16 mouse cellular contexts compared by ENCODE assay signal in the genomic region with DNA sequence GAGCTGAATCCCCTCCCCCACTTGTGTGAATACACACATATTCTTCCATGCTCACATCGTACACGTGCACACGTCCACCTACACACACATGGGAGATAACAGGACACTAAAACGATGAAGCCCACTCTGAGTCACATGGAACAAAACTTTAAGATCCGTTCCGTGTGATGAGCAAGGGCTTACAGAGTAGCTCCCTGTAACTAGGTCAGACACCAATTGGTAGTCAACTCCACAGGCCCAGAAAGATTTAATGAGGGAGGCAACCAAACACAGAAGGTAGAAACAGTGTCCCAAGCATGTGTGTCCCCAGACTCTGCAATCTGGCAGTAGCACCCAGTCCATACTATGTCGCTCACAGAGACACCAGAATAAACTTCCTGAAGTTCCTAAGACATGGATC. TPM values are rescaled to one million over a fixed set of nuclear protein-coding genes. Genes with fewer than 3 reads are reported as not detected.
DNase-seq lines count a peak whose midpoint lies in the region; ATAC-seq and TF ChIP-seq lines count a peak whose summit lies in the region.
"Had no signal": no experiment of that assay in that cellular context is flagged by ENCODE, and none has a peak within 500 bp of the region (broad histone marks: within the 10 kb centered on the region; RNA-seq: fewer than 3 reads in every experiment).

No protein-coding gene starts in this region.

- H3K36me3 ChIP-seq in forebrain, postnatal 0 days (ENCODE audit: insufficient read depth) = no peaks in the 10 kb centered on the region
- peaks cover 14% of the 10 kb centered on the region; the same call in 1 of the 2 replicates for H3K36me3 ChIP-seq in kidney, embryonic 14.5 days (ENCODE audit: control insufficient read depth, insufficient read depth, low read length)
- H3K36me3 ChIP-seq: liver, embryonic 15.5 days had no signal

- H3K9me3 ChIP-seq in forebrain, postnatal 0 days (ENCODE audit: low read length) = no peaks in the 10 kb centered on the region
- H3K9me3 ChIP-seq in kidney, embryonic 14.5 days (ENCODE audit: control insufficient read depth, low read length) = no peaks in the 10 kb centered on the region
- H3K9me3 ChIP-seq: heart, embryonic 12.5 days; liver, embryonic 15.5 days had no signal

- no peak overlapping the region for H3K4me3 ChIP-seq in forebrain, postnatal 0 days (ENCODE audit: low read depth, low read length)
- no peak overlapping the region for H3K4me3 ChIP-seq in kidney, embryonic 14.5 days (ENCODE audit: low read length)
- H3K4me3 ChIP-seq: erythroblast, embryonic 14.5 days; heart, embryonic 12.5 days; liver, embryonic 15.5 days had no signal

- TF ChIP-seq CTCF in forebrain, postnatal 0 days (IDR thresholded peaks at IDR 0.05; ENCODE audit: low read depth) = no peak

- 0 out of 2 replicates have a peak overlapping the region, but pooled peaks have one; percentile 45 for H3K27ac ChIP-seq in forebrain, postnatal 0 days (ENCODE audit: low read depth, low read length)
- no peak overlapping the region for H3K27ac ChIP-seq in kidney, embryonic 14.5 days (ENCODE audit: low read depth, low read length)
- H3K27ac ChIP-seq: liver, embryonic 15.5 days; macrophage had no signal

- intact Hi-C loops in left cerebral cortex, postnatal 10 days (cut with DNase I) = no loop called here

- H3K4me1 ChIP-seq in forebrain, postnatal 0 days (ENCODE audit: insufficient read depth) = peaks cover 8% of the 10 kb centered on the region
- H3K4me1 ChIP-seq in kidney, embryonic 14.5 days (ENCODE audit: control insufficient read depth, insufficient read depth, low read length) = peaks cover 6% of the 10 kb centered on the region; the same call in 1 of the 2 replicates
- H3K4me1 ChIP-seq: liver, embryonic 15.5 days had no signal

- ATAC-seq in forebrain, postnatal 0 days = peak; percentile 56
- ATAC-seq in kidney, embryonic 14.5 days (ENCODE audit: low FRiP score, low TSS enrichment) = no peak

- WGBS in forebrain, postnatal 0 days = 56% methylated on average over 7 of the region's 7 CpGs
- WGBS in kidney, embryonic 14.5 days = 87% methylated on average over 7 of the region's 7 CpGs

- peak overlapping the region; percentile 29 for H3K4me2 ChIP-seq in forebrain, postnatal 0 days (ENCODE audit: low read depth)
- H3K4me2 ChIP-seq in kidney, embryonic 14.5 days (replicated peaks; ENCODE audit: low read depth, low read length) = no peak overlapping the region
- H3K4me2 ChIP-seq: heart, embryonic 12.5 days; liver, embryonic 15.5 days had no signal

- peak; percentile 11 for DNase-seq in cerebellum, adult 9-10 months
- no peak for DNase-seq in cerebellum, postnatal 14 days
- DNase-seq in left cerebral cortex, adult 11 months (ENCODE audit: low spot score) = peak; percentile 28
- DNase-seq in left cerebral cortex, postnatal 10 days (ENCODE audit: extremely low spot score in 1 of 2, low spot score in 2 of 2) = no peak
- DNase-seq in Muller cell, postnatal 12 days (ENCODE audit: inconsistent ontology term) = peak; percentile 67
- DNase-seq in forebrain, postnatal 0 days = peak; percentile 23
- no peak for DNase-seq in ovary, postnatal 10 days (ENCODE audit: low spot score)
- DNase-seq: adrenal gland, adult 8-10 months; gastrocnemius, postnatal 10 days; kidney, postnatal 14 days; thymus, postnatal 14 days had no signal

- no peak overlapping the region for H3K9ac ChIP-seq in forebrain, postnatal 0 days
- no peak overlapping the region for H3K9ac ChIP-seq in kidney, embryonic 14.5 days (ENCODE audit: low read depth, low read length)
- H3K9ac ChIP-seq: heart, embryonic 12.5 days; liver, embryonic 15.5 days had no signal

- no peaks in the 10 kb centered on the region for H3K27me3 ChIP-seq in forebrain, postnatal 0 days (ENCODE audit: insufficient read depth, low read length)
- no peaks in the 10 kb centered on the region for H3K27me3 ChIP-seq in kidney, embryonic 14.5 days (ENCODE audit: control insufficient read depth, insufficient read depth, low read length)
- H3K27me3 ChIP-seq: heart, embryonic 12.5 days; liver, embryonic 15.5 days had no signal

RNA-seq across cellular contexts. Expression of a gene that starts 47.0 kb away (rescaled TPM):
- total RNA-seq in left cerebral cortex, postnatal 10 days (2021) = 10 to 100 TPM; 69.3 to 83.8 TPM
- 62.4 and 69.0 TPM in 2 replicates for total RNA-seq in forebrain, postnatal 0 days (2014; rRNA removed)
- 18.1 and 25.8 TPM in 2 replicates for polyA plus RNA-seq in forebrain, postnatal 0 days (2015; fragmentation: Nextera tagmentation; extraction: Ambion mirVana)
- 79.1 and 176 TPM in 2 replicates for polyA plus RNA-seq in kidney, embryonic 14.5 days (2014; fragmentation: Nextera tagmentation; extraction: Ambion mirVana)
- polyA plus RNA-seq: erythroblast, embryonic 14.5 days had no signal

Comparison
In these comparisons a context has a peak if more than half of its experiments do, and no peak if none do; other contexts are left out.
1. DNase-seq: peak in cerebellum, adult 9-10 months (single experiment), left cerebral cortex, adult 11 months (single experiment), Muller cell, postnatal 12 days (single experiment) and forebrain, postnatal 0 days (single experiment); none in cerebellum, postnatal 14 days (0 of 2), left cerebral cortex, postnatal 10 days (0 of 2) and ovary, postnatal 10 days (single experiment).